Mouse (Mus musculus) liver, adult 2 months (tissue): Measurements from ENCODE around the gene 1700088E04Rik. TPM values are rescaled to one million over a fixed set of nuclear protein-coding genes. Genes with fewer than 3 reads are reported as not detected.

Experiments
- DNase-seq: peaks from one replicate; pipeline ENCODE4 v3.0.0-alpha.2; 2011; ENCODE audit warnings: low read depth, low spot score; ENCODE audit errors: extremely low read depth
- H3K27ac ChIP-seq: fragments of 200-500 bp; replicated peaks from 2 replicates; pipeline ENCODE4 v1.5.1; 2012; ENCODE audit warnings: low read depth, mild to moderate bottlenecking, control low read depth, inconsistent platforms, low read length; ENCODE audit not compliant: insufficient read depth
- H3K27me3 ChIP-seq: fragments of 200-500 bp; 2 replicates; pipeline ENCODE4 v1.6.1; 2012; ENCODE audit warnings: mild to moderate bottlenecking, moderate library complexity, low read length, inconsistent platforms; ENCODE audit not compliant: control insufficient read depth, insufficient read depth
- H3K36me3 ChIP-seq: fragments of 200-500 bp; 2 replicates; pipeline ENCODE4 v1.6.1; 2012; ENCODE audit warnings: low read length, inconsistent platforms; ENCODE audit not compliant: control insufficient read depth, insufficient read depth
- H3K4me1 ChIP-seq: fragments of 200-500 bp; 2 replicates; pipeline ENCODE4 v1.6.1; 2011; ENCODE audit warnings: low read length; ENCODE audit not compliant: control insufficient read depth, insufficient read depth
- H3K4me3 ChIP-seq: fragments of 200-500 bp; 2 replicates; pipeline ENCODE4 v1.5.1; 2011; ENCODE audit warnings: low read depth, mild to moderate bottlenecking, control low read depth, low read length, moderate library complexity; ENCODE audit not compliant: insufficient read depth
- H3K79me2 ChIP-seq: fragments of 200-500 bp; 2 replicates; pipeline ENCODE4 v1.6.1; 2012; ENCODE audit warnings: inconsistent platforms, mild to moderate bottlenecking, low read length, moderate library complexity; ENCODE audit not compliant: control insufficient read depth, insufficient read depth
- H3K9ac ChIP-seq: fragments of 200-500 bp; 2 replicates; pipeline ENCODE4 v1.6.1; 2012; ENCODE audit warnings: low read depth, mild to moderate bottlenecking, control low read depth, inconsistent platforms, low read length
- CTCF ChIP-seq: fragments of 200-500 bp; IDR thresholded peaks from 2 replicates; pipeline ENCODE4 v1.5.1; 2011; ENCODE audit warnings: low read depth, low read length, control low read depth
- POLR2A ChIP-seq: fragments of 200-500 bp; IDR thresholded peaks from 2 replicates; pipeline ENCODE4 v1.6.1; 2011; ENCODE audit warnings: low read length, control low read depth; ENCODE audit not compliant: insufficient read depth; ENCODE audit errors: extremely low read depth
- WGBS: fragments of 180-500 bp; shearing (Covaris S2); methylation state at CpG from one replicate; pipeline ENCODE4 v1.1.7; 2018; 5-methylcytosine and 5-hydroxymethylcytosine counted together
- polyA plus RNA-seq: library from polyadenylated mRNA; depleted of rRNA; stranded (reverse); fragments of >200 nt; gene quantifications from 2 replicates; pipeline ENCODE4 v1.2.3, GENCODE M21; 2012
- total RNA-seq: library from RNA; depleted of rRNA; stranded (reverse); fragments of >200 nt; gene quantifications from 2 replicates; pipeline ENCODE4 v1.2.3, GENCODE M21; 2014

The 1700088E04Rik gene
- total and polyA plus RNA-seq, 2 experiments: 0.65 TPM

- DNase-seq: no peak
- Histone ChIP-seq H3K27ac (no peak overlapping the region), H3K4me1 (0 out of 2 replicates have a peak, but pooled peaks cover 2% of the 10 kb centered on the region), H3K79me2 (no peaks in the 10 kb centered on the region), H3K36me3 (no peaks in the 10 kb centered on the region), H3K27me3 (no peaks in the 10 kb centered on the region), H3K9ac (no peak overlapping the region), H3K4me3 (no peak overlapping the region)
- TF ChIP-seq CTCF (no peak), POLR2A (no peak)
- 83% methylated on average over 10 of the region's 10 CpGs for WGBS
Observed at GRCm38 (mm10) chr15:79103264-79103663, 37.8 kb downstream of the 1700088E04Rik start.

- Histone ChIP-seq H3K79me2 (no peaks in the 10 kb centered on the region), H3K4me1 (peaks cover 12% of the 10 kb centered on the region), H3K27ac (no peak overlapping the region), H3K9ac (no peak overlapping the region), H3K27me3 (no peaks in the 10 kb centered on the region), H3K36me3 (no peaks in the 10 kb centered on the region), H3K4me3 (no peak overlapping the region)
- DNase-seq: no peak
- TF ChIP-seq POLR2A (no peak), CTCF (no peak)
Observed at GRCm38 (mm10) chr15:79101531-79101930, 39.5 kb downstream of the 1700088E04Rik start.

GRCm38 (mm10) chr15:79100391-79100790 lies 40.7 kb downstream of the 1700088E04Rik start:
- no peak for DNase-seq
- H3K79me2 ChIP-seq: no peaks in the 10 kb centered on the region
- TF ChIP-seq CTCF (no peak), POLR2A (no peak)
- no peak overlapping the region for H3K27ac ChIP-seq
- no peaks in the 10 kb centered on the region for H3K36me3 ChIP-seq
- H3K4me1 ChIP-seq: peaks cover 12% of the 10 kb centered on the region
- 88% methylated on average over 4 of the region's 4 CpGs for WGBS
- H3K9ac ChIP-seq: no peak overlapping the region
- H3K4me3 ChIP-seq: no peak overlapping the region
- no peaks in the 10 kb centered on the region for H3K27me3 ChIP-seq

GRCm38 (mm10) chr15:79099456-79099855 lies 41.6 kb downstream of the 1700088E04Rik start:
- H3K4me1 ChIP-seq: peaks cover 12% of the 10 kb centered on the region
- WGBS: 78% methylated on average over 4 of the region's 4 CpGs
- peak overlapping the region; percentile 44 for H3K27ac ChIP-seq
- no peak overlapping the region for H3K4me3 ChIP-seq
- TF ChIP-seq CTCF (no peak), POLR2A (no peak)
- H3K79me2 ChIP-seq: no peaks in the 10 kb centered on the region
- H3K27me3 ChIP-seq: no peaks in the 10 kb centered on the region
- peaks cover 1% of the 10 kb centered on the region; the same call in 1 of the 2 replicates for H3K36me3 ChIP-seq
- DNase-seq: no peak
- no peak overlapping the region for H3K9ac ChIP-seq

GRCm38 (mm10) chr15:79098868-79099267 lies 42.2 kb downstream of the 1700088E04Rik start:
- peaks cover 12% of the 10 kb centered on the region for H3K4me1 ChIP-seq
- DNase-seq: no peak
- 67% methylated on average over 7 of the region's 7 CpGs for WGBS
- no peaks in the 10 kb centered on the region for H3K79me2 ChIP-seq
- H3K27me3 ChIP-seq: no peaks in the 10 kb centered on the region
- no peak for TF ChIP-seq CTCF
- TF ChIP-seq POLR2A: no peak
- peaks cover 7% of the 10 kb centered on the region; the same call in 1 of the 2 replicates for H3K36me3 ChIP-seq
- H3K27ac ChIP-seq: peak overlapping the region; percentile 44
- H3K9ac ChIP-seq: no peak overlapping the region
- no peak overlapping the region for H3K4me3 ChIP-seq

GRCm38 (mm10) chr15:79098220-79098619 lies 42.8 kb downstream of the 1700088E04Rik start:
- H3K9ac ChIP-seq: no peak overlapping the region
- H3K27ac ChIP-seq: peak overlapping the region; percentile 26; the same call in 1 of the 2 replicates
- no peak for TF ChIP-seq CTCF
- TF ChIP-seq POLR2A: no peak
- peaks cover 12% of the 10 kb centered on the region for H3K4me1 ChIP-seq
- WGBS: 80% methylated on average over 5 of the region's 5 CpGs
- no peak for DNase-seq
- no peaks in the 10 kb centered on the region for H3K27me3 ChIP-seq
- H3K36me3 ChIP-seq: peaks cover 13% of the 10 kb centered on the region; the same call in 1 of the 2 replicates
- H3K4me3 ChIP-seq: no peak overlapping the region
- H3K79me2 ChIP-seq: no peaks in the 10 kb centered on the region
